Mouse (Mus musculus) kidney, postnatal 0 days (tissue): ENCODE measurements around the gene Qrich2. TPM values are rescaled to one million over a fixed set of nuclear protein-coding genes. Genes with fewer than 3 reads are reported as not detected.

Source experiments
- ATAC-seq: fragments of 200-750 bp; cut with Nextera tagmentation; replicated peaks from 2 replicates; pipeline ENCODE4 v1.8.0; 2017; ENCODE audit warnings: low read depth, moderate number of reproducible peaks, moderate TSS enrichment, moderate library complexity; ENCODE audit not compliant: low FRiP score
- DNase-seq: peaks from one replicate; pipeline ENCODE4 v3.0.0-alpha.2; 2016; ENCODE audit warnings: low spot score
- H3K27ac ChIP-seq: fragments of 300-500 bp; sonication (generic); 2 replicates; pipeline ENCODE4 v1.5.1; 2014; ENCODE audit warnings: mild to moderate bottlenecking
- H3K27me3 ChIP-seq: fragments of 300-500 bp; sonication (generic); 2 replicates; pipeline ENCODE4 v1.6.1; 2014; ENCODE audit warnings: low read length, mixed read lengths; ENCODE audit not compliant: insufficient read depth
- H3K36me3 ChIP-seq: fragments of 300-500 bp; sonication (generic); 2 replicates; pipeline ENCODE4 v1.6.1; 2014; ENCODE audit warnings: low read length, mixed read lengths; ENCODE audit not compliant: insufficient read depth
- H3K4me1 ChIP-seq: fragments of 300-500 bp; sonication (generic); replicated peaks from 2 replicates; pipeline ENCODE4 v1.6.1; 2014; ENCODE audit warnings: antibody characterized with exemption, low read length, mixed read lengths; ENCODE audit not compliant: insufficient read depth
- H3K4me2 ChIP-seq: fragments of 300-500 bp; sonication (generic); 2 replicates; pipeline ENCODE4 v1.6.1; 2014; ENCODE audit warnings: mild to moderate bottlenecking, low read length, moderate library complexity, mixed read lengths
- H3K4me3 ChIP-seq: fragments of 300-500 bp; sonication (generic); replicated peaks from 2 replicates; pipeline ENCODE4 v1.5.1; 2014; ENCODE audit warnings: low read depth, low read length
- H3K9ac ChIP-seq: fragments of 300-500 bp; sonication (generic); 2 replicates; pipeline ENCODE4 v1.6.1; 2014; ENCODE audit warnings: low read depth, low read length
- H3K9me3 ChIP-seq: fragments of 300-500 bp; sonication (generic); replicated peaks from 2 replicates; pipeline ENCODE4 v1.6.1; 2016; ENCODE audit warnings: low read length, inconsistent platforms, mixed read lengths
- CTCF ChIP-seq: IDR thresholded peaks from 2 replicates; pipeline ENCODE4 v1.5.1; 2016; ENCODE audit warnings: antibody characterized with exemption, low read depth, mild to moderate bottlenecking, moderate library complexity
- WGBS: fragments of 180-500 bp; shearing (Covaris S2); extraction: QIAGEN DNeasy Blood & Tissue Kit; methylation state at CpG from one replicate; pipeline ENCODE4 v1.1.7; 2014; 5-methylcytosine and 5-hydroxymethylcytosine counted together
- polyA plus RNA-seq: library from polyadenylated mRNA; unstranded; fragments of >200 nt; fragmentation: Nextera tagmentation; extraction: Ambion mirVana; gene quantifications from 2 replicates; pipeline ENCODE4 v1.2.1, GENCODE M21; 2015

Gene Qrich2
- polyA plus RNA-seq, 1 experiment from 2014 or later: 0.24 TPM

GRCm38 (mm10) chr11:116443935-116444334 is 22.1 kb downstream of the Qrich2 start:
- ATAC-seq: no peak
- Histone ChIP-seq H3K4me2 (no peak overlapping the region), H3K9ac (no peak overlapping the region), H3K27ac (no peak overlapping the region), H3K4me1 (peaks cover 6% of the 10 kb centered on the region; the same call in 1 of the 2 replicates), H3K27me3 (no peaks in the 10 kb centered on the region), H3K36me3 (0 out of 2 replicates have a peak, but pooled peaks cover 8% of the 10 kb centered on the region), H3K4me3 (no peak overlapping the region), H3K9me3 (no peaks in the 10 kb centered on the region)
- 92% methylated on average over 6 of the region's 6 CpGs for WGBS
- no peak for DNase-seq
- no peak for TF ChIP-seq CTCF

DNA sequence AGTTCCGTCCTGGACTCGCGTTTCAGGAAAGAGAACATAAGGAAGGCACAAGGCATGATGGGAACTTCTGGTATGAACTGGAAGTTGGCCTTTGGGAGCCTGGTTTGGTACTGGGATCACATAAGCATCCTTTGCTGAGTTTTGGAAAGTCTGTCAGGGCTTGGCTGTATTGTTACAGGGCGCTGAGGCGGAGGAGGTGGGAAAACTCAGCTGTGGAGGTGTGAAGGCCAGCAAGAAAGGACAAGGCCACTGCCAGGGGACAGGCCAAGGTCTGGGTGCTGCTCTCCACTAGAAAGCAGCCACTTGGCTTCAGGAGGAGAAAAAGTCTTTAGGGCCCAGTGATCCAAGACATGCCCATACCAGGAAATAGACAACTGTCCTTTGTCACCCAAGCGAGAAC is 22.7 kb downstream of the Qrich2 start:
- H3K9me3 ChIP-seq: no peaks in the 10 kb centered on the region
- no peak overlapping the region for H3K4me3 ChIP-seq
- H3K4me1 ChIP-seq: peaks cover 6% of the 10 kb centered on the region; the same call in 1 of the 2 replicates
- DNase-seq: no peak
- WGBS: 71% methylated on average over 6 of the region's 6 CpGs
- H3K9ac ChIP-seq: no peak overlapping the region
- H3K4me2 ChIP-seq: no peak overlapping the region
- H3K36me3 ChIP-seq: 0 out of 2 replicates have a peak, but pooled peaks cover 8% of the 10 kb centered on the region
- TF ChIP-seq CTCF: no peak
- no peaks in the 10 kb centered on the region for H3K27me3 ChIP-seq
- no peak for ATAC-seq
- H3K27ac ChIP-seq: no peak overlapping the region

DNA sequence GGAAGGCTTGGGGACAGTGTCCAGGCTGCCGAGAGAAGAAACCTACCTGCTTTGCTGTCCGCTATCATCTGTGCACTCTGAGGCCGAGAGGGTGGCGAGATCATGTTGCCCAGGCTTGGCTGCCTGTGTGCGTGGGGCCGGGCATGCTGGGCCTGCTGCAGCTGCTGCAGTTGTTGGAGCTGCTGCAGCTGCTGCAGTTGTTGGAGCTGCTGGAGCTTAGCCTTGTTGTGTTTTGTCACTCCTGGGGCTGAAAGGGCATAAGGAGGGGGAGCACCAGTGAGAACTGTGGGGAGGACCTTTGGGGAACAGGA is 23.2 kb downstream of the Qrich2 start:
- 0 out of 2 replicates have a peak, but pooled peaks cover 8% of the 10 kb centered on the region for H3K36me3 ChIP-seq
- no peak for DNase-seq
- peaks cover 6% of the 10 kb centered on the region; the same call in 1 of the 2 replicates for H3K4me1 ChIP-seq
- no peak overlapping the region for H3K4me3 ChIP-seq
- H3K9me3 ChIP-seq: no peaks in the 10 kb centered on the region
- no peak for TF ChIP-seq CTCF
- ATAC-seq: no peak
- WGBS: 43% methylated on average over 6 of the region's 6 CpGs
- no peak overlapping the region for H3K27ac ChIP-seq
- no peak overlapping the region for H3K4me2 ChIP-seq
- no peak overlapping the region for H3K9ac ChIP-seq
- no peaks in the 10 kb centered on the region for H3K27me3 ChIP-seq

- WGBS: 77% methylated on average over 15 of the region's 15 CpGs
- Histone ChIP-seq H3K27me3 (no peaks in the 10 kb centered on the region), H3K36me3 (peaks cover 13% of the 10 kb centered on the region), H3K4me1 (peaks cover 10% of the 10 kb centered on the region; the same call in 1 of the 2 replicates), H3K9me3 (no peaks in the 10 kb centered on the region), H3K4me3 (no peak overlapping the region), H3K9ac (no peak overlapping the region), H3K4me2 (no peak overlapping the region), H3K27ac (no peak overlapping the region)
- DNase-seq (no peak), ATAC-seq (no peak)
- TF ChIP-seq CTCF: no peak
Observed at GRCm38 (mm10) chr11:116442129-116442866, 23.7 kb downstream of the Qrich2 start.

GRCm38 (mm10) chr11:116440408-116441068 is 25.5 kb downstream of the Qrich2 start:
- Histone ChIP-seq H3K9ac (no peak overlapping the region), H3K27ac (peak overlapping the region; percentile 60), H3K9me3 (no peaks in the 10 kb centered on the region), H3K27me3 (no peaks in the 10 kb centered on the region), H3K4me2 (no peak overlapping the region), H3K36me3 (peaks cover 16% of the 10 kb centered on the region), H3K4me1 (peaks cover 17% of the 10 kb centered on the region; the same call in 1 of the 2 replicates), H3K4me3 (no peak overlapping the region)
- ATAC-seq (no peak; the same call in 1 of the 2 replicates), DNase-seq (no peak)
- 53% methylated on average over 7 of the region's 7 CpGs for WGBS
- TF ChIP-seq CTCF: no peak

DNA sequence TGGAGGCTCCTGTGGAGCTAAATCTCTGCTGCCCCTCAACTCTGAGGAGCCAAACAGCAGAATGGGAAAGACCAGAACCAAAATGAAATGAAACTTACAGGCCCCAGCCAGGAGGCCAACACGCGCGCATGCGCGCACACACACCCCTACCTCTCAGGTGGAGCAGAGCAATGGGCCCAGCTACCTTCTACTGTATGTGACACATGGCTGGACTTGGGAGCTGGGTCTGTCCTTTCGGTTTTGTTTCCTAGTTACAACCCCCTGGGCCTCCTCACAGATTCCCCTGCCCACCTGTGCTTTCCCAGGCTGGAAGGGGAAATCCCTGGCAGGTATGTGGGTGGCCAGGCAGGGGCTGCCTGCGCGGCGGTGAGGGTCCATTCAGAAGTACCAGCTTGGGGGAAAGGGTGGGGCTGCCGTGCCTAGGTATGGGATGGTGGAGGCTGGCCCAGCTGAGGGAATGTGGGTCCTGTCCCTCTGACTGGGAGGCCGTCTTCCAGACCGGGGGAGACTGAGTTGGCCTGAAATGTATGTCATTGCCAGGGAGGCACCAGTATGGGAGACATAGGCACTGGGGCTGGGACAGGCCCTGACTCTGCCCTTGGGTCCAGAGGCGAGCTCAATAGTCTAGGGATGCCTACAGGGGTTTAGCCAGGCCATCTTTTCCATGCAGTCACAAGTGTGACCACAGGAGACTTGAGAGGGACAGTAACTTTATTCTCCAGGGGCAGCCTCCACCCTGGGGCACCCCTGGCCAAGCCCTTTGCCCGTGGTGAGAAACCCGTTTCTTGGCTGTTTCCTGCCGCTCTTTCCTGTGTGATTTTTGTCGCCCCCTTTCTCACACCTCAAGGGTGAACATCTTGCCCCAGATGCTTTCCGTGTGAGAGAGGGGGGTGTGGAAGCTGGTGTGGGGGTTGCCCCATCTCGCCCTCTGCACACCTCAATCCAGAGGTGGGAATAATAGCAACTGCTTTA is 26.5 kb downstream of the Qrich2 start:
- no peak overlapping the region for H3K9ac ChIP-seq
- DNase-seq: no peak
- H3K4me2 ChIP-seq: no peak overlapping the region
- peaks cover 16% of the 10 kb centered on the region for H3K36me3 ChIP-seq
- ATAC-seq: no peak
- peaks cover 20% of the 10 kb centered on the region for H3K4me1 ChIP-seq
- H3K9me3 ChIP-seq: no peaks in the 10 kb centered on the region
- peak overlapping the region; percentile 60 for H3K27ac ChIP-seq
- WGBS: 66% methylated on average over 19 of the region's 19 CpGs
- no peak overlapping the region for H3K4me3 ChIP-seq
- TF ChIP-seq CTCF: no peak
- H3K27me3 ChIP-seq: no peaks in the 10 kb centered on the region
